Mouse (Mus musculus) hindbrain, embryonic 13.5 days (tissue): ENCODE results near the gene Ccdc155. TPM values are rescaled to one million over a fixed set of nuclear protein-coding genes. Genes with fewer than 3 reads are reported as not detected.
A peak's percentile ranks its signal among the peaks of the same experiment; 100 is the strongest.

Experiments
- ATAC-seq: fragments of 200-750 bp; cut with Nextera tagmentation; 2 replicates; pipeline ENCODE4 v1.8.0; 2017; ENCODE audit warnings: moderate TSS enrichment; ENCODE audit not compliant: low FRiP score
- H3K27ac ChIP-seq: fragments of 300-500 bp; sonication (generic); 2 replicates; pipeline ENCODE4 v1.5.1; 2015; ENCODE audit warnings: inconsistent platforms, mild to moderate bottlenecking, moderate library complexity
- H3K27me3 ChIP-seq: fragments of 300-500 bp; sonication (generic); 2 replicates; pipeline ENCODE4 v1.6.1; 2015; ENCODE audit warnings: mild to moderate bottlenecking, inconsistent platforms
- H3K36me3 ChIP-seq: fragments of 300-500 bp; sonication (generic); 2 replicates; pipeline ENCODE4 v1.6.1; 2015; ENCODE audit warnings: mild to moderate bottlenecking, inconsistent platforms
- H3K4me1 ChIP-seq: fragments of 300-500 bp; sonication (generic); replicated peaks from 2 replicates; pipeline ENCODE4 v1.6.1; 2015; ENCODE audit warnings: inconsistent platforms
- H3K4me2 ChIP-seq: fragments of 300-500 bp; sonication (generic); 2 replicates; pipeline ENCODE4 v1.6.1; 2015; ENCODE audit warnings: inconsistent platforms, mild to moderate bottlenecking, moderate library complexity
- H3K4me3 ChIP-seq: fragments of 300-500 bp; sonication (generic); 2 replicates; pipeline ENCODE4 v1.5.1; 2015; ENCODE audit warnings: mild to moderate bottlenecking, inconsistent platforms
- H3K9ac ChIP-seq: fragments of 300-500 bp; sonication (generic); 2 replicates; pipeline ENCODE4 v1.6.1; 2015; ENCODE audit warnings: mild to moderate bottlenecking, inconsistent platforms
- H3K9me3 ChIP-seq: fragments of 300-500 bp; sonication (generic); 2 replicates; pipeline ENCODE4 v1.6.1; 2016; ENCODE audit warnings: inconsistent platforms
- WGBS: fragments of 180-500 bp; shearing (Covaris S2); methylation state at CpG from one replicate; pipeline ENCODE4 v1.1.7; 2015; 5-methylcytosine and 5-hydroxymethylcytosine counted together
- polyA plus RNA-seq: library from polyadenylated mRNA; unstranded; fragments of >200 nt; fragmentation: Nextera tagmentation; extraction: Ambion mirVana; gene quantifications from 2 replicates; pipeline ENCODE4 v1.2.1, GENCODE M21; 2015

Gene Ccdc155
- polyA plus RNA-seq, 1 experiment from 2014 or later: 0.49 TPM

DNA sequence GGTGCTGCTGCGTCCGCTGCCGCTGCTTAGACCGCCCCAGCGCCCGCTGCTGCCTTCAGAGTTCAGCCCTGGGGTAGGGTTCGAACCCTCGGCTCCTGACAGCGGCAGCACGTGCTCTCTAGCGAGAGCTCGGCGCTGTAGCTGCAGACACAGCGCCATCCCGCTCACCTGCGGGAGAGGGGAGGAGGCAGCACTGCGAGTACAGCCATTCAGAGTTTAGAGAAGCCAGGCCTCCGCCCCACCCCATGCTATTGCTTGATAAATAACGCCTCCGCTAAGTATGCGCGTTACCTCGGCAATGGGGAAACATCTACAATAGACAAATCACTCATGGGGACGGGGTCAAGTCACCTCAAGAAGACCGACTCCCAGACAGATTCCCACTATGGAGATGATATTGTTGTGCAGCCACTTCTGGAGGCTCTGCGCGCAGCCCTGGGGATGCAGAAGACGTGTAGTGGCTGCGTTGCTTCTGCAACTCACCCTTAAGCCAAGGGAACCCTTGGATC is 29.7 kb upstream of the Ccdc155 start:
- Histone ChIP-seq H3K27me3 (peaks cover 47% of the 10 kb centered on the region), H3K4me1 (peaks cover 31% of the 10 kb centered on the region), H3K27ac (no peak overlapping the region), H3K9ac (no peak overlapping the region; the same call in 1 of the 2 replicates), H3K9me3 (no peaks in the 10 kb centered on the region), H3K36me3 (peaks cover 25% of the 10 kb centered on the region), H3K4me3 (no peak overlapping the region), H3K4me2 (peak overlapping the region; percentile 34)
- no peak for ATAC-seq
- WGBS: 7% methylated on average over 29 of the region's 29 CpGs

DNA sequence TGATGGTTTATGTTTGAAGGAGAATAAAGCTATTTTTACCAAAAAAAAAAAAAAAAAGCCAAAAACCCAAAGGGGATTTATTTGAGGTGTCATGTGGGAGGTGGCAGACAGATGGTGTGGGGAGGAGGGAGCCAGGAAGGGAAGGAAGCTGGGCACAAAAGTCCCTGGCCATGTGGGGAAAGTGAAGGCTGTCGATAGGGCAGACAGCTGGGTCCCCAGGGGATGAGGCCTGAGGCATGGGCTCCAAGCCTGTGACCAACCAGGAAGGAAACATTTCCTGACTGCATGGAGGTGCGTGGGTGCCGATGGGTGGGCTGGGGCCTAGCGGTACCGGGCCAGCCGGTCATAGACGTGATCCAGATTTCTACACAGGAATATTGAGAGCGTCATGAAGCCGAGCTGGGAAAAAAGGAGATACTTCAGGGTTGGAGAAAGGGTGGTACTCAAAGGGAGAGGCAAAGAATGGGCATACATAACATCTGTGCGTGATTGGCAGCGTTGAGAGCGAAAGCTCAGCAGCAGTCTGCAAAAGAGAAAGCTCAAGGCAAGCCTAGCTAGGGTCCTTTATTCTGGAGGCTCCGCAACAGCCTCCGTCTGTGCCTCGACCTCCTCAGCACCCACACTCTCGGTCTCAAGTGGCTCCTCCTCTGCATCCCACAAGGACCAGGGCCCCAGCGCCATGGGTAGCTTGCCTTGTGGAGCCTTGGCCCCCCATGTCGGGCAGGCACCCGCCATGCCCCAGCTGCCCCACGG is 29.1 kb upstream of the Ccdc155 start:
- Histone ChIP-seq H3K9me3 (no peaks in the 10 kb centered on the region), H3K36me3 (peaks cover 31% of the 10 kb centered on the region), H3K27ac (no peak overlapping the region), H3K9ac (no peak overlapping the region; the same call in 1 of the 2 replicates), H3K4me2 (peak overlapping the region; percentile 34), H3K4me1 (peaks cover 31% of the 10 kb centered on the region), H3K27me3 (peaks cover 41% of the 10 kb centered on the region), H3K4me3 (no peak overlapping the region)
- 24% methylated on average over 20 of the region's 20 CpGs for WGBS
- ATAC-seq: 0 out of 2 replicates have a peak, but pooled peaks have one; percentile 43

DNA sequence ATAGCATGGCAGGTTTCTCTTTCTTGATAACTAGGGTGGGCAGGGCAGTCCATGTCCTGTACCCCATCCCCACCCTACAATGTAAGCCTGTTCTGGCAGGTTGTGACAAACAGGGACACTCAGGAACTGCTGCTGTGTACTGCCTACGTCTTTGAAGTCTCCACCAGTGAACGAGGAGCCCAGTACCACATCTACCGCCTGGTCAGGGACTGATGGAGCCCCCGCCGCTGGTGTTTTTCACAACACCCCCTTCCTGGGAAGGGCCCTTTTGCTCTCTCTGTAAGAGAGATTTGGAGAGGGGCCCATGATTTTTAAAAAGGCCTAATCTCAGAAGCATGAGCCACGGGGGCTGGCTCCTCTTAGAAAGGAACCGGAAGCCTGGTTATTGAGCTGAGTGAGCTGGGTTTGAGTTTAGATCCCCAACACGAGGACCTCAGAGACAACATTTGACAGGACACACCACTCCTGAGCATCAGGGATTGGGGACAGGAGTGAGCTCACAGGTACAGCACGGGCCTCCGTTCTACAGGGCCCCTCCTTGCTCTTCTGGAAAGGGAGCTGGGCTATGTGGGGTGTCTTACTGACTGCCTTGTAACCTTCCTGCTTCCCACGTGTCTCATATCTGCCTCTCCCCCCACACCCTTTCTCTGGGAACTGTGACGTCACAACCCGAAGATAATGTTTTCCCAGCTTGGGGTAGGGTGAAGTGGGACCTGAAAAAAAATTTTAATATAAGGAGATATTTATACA is 28.2 kb upstream of the Ccdc155 start:
- Histone ChIP-seq H3K36me3 (peaks cover 39% of the 10 kb centered on the region), H3K4me3 (no peak overlapping the region), H3K4me1 (peaks cover 31% of the 10 kb centered on the region), H3K9me3 (no peaks in the 10 kb centered on the region), H3K4me2 (no peak overlapping the region), H3K27me3 (peaks cover 33% of the 10 kb centered on the region), H3K27ac (no peak overlapping the region), H3K9ac (peak overlapping the region; percentile 13; the same call in 1 of the 2 replicates)
- WGBS: 73% methylated on average over 13 of the region's 13 CpGs
- ATAC-seq: no peak

DNA sequence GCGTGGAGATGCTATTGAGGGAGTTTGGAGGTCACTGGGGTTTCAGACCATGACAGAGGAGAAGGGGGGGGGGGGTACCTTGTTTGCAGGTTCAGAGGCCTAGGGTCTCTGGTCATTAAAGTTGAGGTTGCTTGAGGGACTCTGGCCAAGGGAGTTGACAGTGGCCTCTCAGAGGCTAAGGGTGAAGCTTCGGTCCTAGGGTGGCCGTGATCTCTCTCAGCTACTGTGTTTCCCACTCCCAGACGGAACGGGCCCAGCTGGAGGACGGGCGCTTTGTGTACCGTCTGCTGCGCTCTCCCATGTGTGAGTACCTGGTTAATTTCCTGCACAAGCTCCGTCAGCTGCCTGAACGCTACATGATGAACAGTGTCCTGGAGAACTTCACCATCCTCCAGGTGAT is 27.2 kb upstream of the Ccdc155 start:
- Histone ChIP-seq H3K27ac (no peak overlapping the region), H3K4me1 (peaks cover 31% of the 10 kb centered on the region), H3K27me3 (peaks cover 30% of the 10 kb centered on the region), H3K9me3 (no peaks in the 10 kb centered on the region), H3K9ac (no peak overlapping the region), H3K4me2 (no peak overlapping the region), H3K36me3 (peaks cover 41% of the 10 kb centered on the region), H3K4me3 (no peak overlapping the region)
- ATAC-seq: no peak
- WGBS: 86% methylated on average over 11 of the region's 11 CpGs

DNA sequence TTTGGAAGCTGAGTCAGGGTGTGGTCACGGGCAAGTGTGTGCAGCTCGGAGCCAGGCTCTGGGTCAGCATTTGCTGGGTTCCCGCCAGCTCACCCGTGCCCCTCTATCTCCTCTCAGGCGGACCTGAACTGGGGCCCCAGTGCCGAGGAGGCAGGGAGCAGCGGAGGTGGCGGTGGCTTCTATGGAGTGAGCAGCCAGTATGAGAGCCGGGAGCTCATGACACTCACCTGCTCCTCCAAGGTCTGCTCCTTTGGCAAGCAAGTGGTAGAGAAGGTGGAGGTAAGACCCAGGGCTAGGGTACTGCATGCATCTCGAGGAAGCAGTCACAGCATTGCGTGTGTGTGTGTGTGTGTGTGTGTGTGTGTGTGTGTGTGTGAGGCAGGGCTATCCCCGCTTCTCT is 26.5 kb upstream of the Ccdc155 start:
- no peak for ATAC-seq
- 91% methylated on average over 12 of the region's 12 CpGs for WGBS
- Histone ChIP-seq H3K4me2 (no peak overlapping the region), H3K4me3 (no peak overlapping the region), H3K9me3 (no peaks in the 10 kb centered on the region), H3K27me3 (peaks cover 24% of the 10 kb centered on the region), H3K9ac (no peak overlapping the region), H3K36me3 (peaks cover 49% of the 10 kb centered on the region), H3K4me1 (peaks cover 31% of the 10 kb centered on the region), H3K27ac (no peak overlapping the region)

DNA sequence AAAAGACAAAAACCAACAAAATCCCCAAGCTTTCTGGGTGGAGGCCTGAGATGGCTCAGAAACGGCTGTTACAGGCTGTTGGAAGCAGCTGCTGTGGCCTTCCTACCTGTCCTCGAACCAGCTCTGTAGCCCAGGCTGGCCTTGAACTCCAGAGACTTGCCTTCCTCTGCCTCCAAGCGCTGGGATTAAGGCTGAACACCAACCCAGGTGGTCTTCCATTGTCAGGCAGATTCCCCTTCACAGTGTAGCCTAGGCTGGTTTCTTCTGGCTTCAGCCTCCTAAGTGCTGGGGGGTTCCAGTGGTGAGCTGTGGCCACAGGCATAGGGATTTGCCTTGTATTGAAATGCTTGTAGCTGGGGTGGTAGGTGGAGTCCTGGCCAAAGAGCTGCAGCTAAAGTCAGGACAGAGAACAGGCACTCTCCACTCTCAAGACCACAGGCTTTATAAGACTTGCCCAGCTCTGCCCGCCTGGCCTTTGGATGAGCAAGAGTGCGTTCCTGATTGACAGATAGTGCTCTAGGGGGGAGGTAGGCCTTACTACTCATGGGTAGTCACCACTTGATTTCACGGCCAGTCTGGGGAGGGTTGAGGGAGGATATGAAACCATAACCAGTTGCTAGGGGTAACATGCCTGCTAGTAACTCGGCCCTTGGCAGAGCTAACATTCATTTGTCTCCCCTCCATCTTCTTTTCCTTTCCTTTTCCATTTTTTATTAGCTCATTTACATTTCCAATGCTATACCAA is 24.9 kb upstream of the Ccdc155 start:
- Histone ChIP-seq H3K9ac (no peak overlapping the region), H3K27me3 (peaks cover 11% of the 10 kb centered on the region), H3K4me3 (no peak overlapping the region), H3K36me3 (peaks cover 56% of the 10 kb centered on the region), H3K9me3 (no peaks in the 10 kb centered on the region), H3K27ac (no peak overlapping the region), H3K4me2 (no peak overlapping the region), H3K4me1 (peaks cover 20% of the 10 kb centered on the region)
- WGBS: 90% methylated on average over 7 of the region's 7 CpGs
- ATAC-seq: no peak

DNA sequence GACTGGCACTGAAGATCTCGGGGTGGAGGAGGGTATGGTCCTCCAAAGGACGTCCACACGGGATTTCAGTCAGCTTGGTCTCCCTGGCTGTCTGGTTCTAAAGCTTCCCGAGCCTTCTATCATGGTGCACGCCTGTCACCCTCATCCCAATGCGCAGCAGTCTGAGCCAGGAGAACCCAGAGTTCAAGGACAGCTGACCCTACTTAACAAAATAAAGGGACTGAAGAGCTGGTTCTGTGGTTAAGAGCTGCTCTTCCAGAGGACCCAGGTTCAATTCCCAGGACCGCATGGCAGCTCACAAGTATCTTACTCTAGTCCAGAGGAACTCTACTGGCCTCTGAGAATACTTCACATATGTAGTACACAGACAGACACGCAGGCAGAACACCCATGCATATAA is 24.4 kb upstream of the Ccdc155 start:
- Histone ChIP-seq H3K9ac (no peak overlapping the region), H3K27ac (no peak overlapping the region), H3K9me3 (no peaks in the 10 kb centered on the region), H3K27me3 (peaks cover 6% of the 10 kb centered on the region), H3K4me1 (peaks cover 14% of the 10 kb centered on the region), H3K4me2 (no peak overlapping the region), H3K36me3 (peaks cover 56% of the 10 kb centered on the region), H3K4me3 (no peak overlapping the region)
- 96% methylated on average over 8 of the region's 8 CpGs for WGBS
- no peak for ATAC-seq

DNA sequence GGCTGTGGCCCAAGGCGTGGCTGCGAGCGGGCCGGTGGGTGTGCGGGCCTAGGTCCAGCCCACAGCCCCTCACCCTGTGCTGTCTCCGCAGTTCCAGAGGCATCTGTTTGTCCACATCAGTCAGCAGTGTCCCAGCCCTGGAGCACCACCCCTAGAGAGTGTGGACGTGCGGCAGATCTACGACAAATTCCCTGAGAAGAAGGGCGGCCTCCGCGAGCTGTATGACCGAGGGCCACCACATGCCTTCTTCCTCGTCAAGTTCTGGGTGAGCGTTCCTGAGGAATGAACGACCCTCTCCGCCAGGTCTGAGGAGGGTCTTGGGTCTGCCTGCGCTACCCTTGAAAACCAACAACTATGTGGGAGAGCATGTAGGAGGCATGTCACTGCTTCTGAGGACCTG is 23.9 kb upstream of the Ccdc155 start:
- 95% methylated on average over 18 of the region's 18 CpGs for WGBS
- Histone ChIP-seq H3K4me1 (peaks cover 9% of the 10 kb centered on the region), H3K36me3 (peaks cover 60% of the 10 kb centered on the region), H3K4me2 (no peak overlapping the region), H3K4me3 (no peak overlapping the region), H3K27me3 (peaks cover 1% of the 10 kb centered on the region; the same call in 1 of the 2 replicates), H3K27ac (no peak overlapping the region), H3K9ac (no peak overlapping the region), H3K9me3 (no peaks in the 10 kb centered on the region)
- ATAC-seq: no peak

DNA sequence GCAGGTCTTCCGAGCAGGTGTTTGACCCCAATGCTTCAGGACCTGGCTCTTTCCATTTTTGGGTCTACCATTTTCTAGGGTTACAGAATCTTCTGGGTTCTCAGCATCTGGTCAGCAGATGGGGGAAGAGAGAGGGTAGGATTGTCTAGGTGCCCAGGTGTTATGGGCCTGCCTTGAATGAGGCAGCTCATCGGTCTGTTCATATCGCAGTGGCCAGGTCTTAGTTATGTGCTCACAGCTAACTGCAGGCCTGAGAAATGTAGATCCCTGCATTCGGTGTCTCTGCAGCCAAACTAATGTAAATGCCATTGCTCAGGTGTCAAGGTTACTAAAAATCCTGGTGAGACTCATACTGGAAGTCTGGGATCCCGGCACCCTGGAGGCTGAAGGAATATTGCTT is 21.7 kb upstream of the Ccdc155 start:
- H3K9ac ChIP-seq: no peak overlapping the region
- no peak overlapping the region for H3K4me2 ChIP-seq
- ATAC-seq: no peak
- no peak overlapping the region for H3K27ac ChIP-seq
- H3K4me1 ChIP-seq: peaks cover 6% of the 10 kb centered on the region; the same call in 1 of the 2 replicates
- H3K36me3 ChIP-seq: peaks cover 55% of the 10 kb centered on the region
- no peaks in the 10 kb centered on the region for H3K27me3 ChIP-seq
- 100% methylated on average over 5 of the region's 5 CpGs for WGBS
- no peaks in the 10 kb centered on the region for H3K9me3 ChIP-seq
- no peak overlapping the region for H3K4me3 ChIP-seq

DNA sequence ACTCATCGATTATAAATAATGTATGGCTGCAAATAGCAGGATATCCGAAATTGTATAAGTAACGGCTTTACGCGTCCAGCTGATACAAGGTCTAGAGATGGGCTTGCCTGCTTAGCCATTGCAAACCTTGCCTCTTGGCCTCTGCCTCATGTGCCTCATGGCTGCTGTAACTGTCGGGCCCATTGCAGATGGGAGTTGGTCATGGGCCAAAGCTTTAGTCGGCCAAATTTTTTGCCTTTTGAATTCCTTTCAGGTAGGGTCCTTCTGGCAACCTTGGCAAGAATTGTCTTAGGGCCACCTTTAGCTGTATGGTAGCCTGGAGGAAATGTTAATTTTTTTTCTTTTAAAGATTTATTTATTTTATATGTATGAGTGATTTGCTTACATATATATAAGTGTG is 20.1 kb upstream of the Ccdc155 start:
- no peak for ATAC-seq
- Histone ChIP-seq H3K27me3 (no peaks in the 10 kb centered on the region), H3K4me2 (no peak overlapping the region), H3K9ac (no peak overlapping the region), H3K36me3 (peaks cover 59% of the 10 kb centered on the region), H3K9me3 (no peaks in the 10 kb centered on the region), H3K4me1 (peaks cover 8% of the 10 kb centered on the region; the same call in 1 of the 2 replicates), H3K27ac (no peak overlapping the region), H3K4me3 (no peak overlapping the region)
- WGBS: 96% methylated on average over 7 of the region's 7 CpGs

DNA sequence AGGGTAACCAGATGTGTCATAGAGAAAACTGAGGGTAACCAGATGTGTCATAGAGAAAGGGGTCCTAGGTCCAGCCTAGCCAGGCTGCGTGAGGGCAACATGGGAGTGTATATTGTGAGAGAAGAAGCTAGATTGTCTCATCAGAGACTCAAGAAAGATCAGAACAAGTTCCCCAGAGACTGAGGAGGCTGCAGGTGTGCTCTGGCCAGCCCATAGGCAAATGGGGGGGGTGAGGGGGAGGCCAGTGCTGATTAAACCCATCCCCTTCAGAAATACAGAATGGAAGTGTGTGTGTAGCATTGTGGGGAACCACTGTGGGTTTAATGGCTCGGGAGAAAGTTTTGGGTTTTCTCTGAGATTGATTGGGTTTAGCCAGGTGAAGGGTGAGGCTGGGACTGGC is 17.0 kb upstream of the Ccdc155 start:
- 94% methylated on average over 2 of the region's 2 CpGs for WGBS
- no peak for ATAC-seq
- Histone ChIP-seq H3K4me2 (no peak overlapping the region), H3K9ac (no peak overlapping the region), H3K4me3 (no peak overlapping the region), H3K27ac (no peak overlapping the region), H3K9me3 (no peaks in the 10 kb centered on the region), H3K4me1 (peaks cover 34% of the 10 kb centered on the region), H3K27me3 (no peaks in the 10 kb centered on the region), H3K36me3 (peaks cover 36% of the 10 kb centered on the region)
